Mouse (Mus musculus) brown adipose tissue, adult 24 weeks (tissue): Measurements from ENCODE around the gene Enam. TPM values are rescaled to one million over a fixed set of nuclear protein-coding genes. Genes with fewer than 3 reads are reported as not detected.
"Not testable (repeated sequence)": the region's sequence is repeated elsewhere in the genome, so short reads cannot be mapped to it uniquely, and the experiment has no call there.

Experiments used
- H3K27ac ChIP-seq: fragments of 200-500 bp; replicated peaks from 2 replicates; pipeline ENCODE4 v1.5.1; 2012; ENCODE audit warnings: low read depth, mild to moderate bottlenecking, low read length
- H3K4me1 ChIP-seq: fragments of 200-500 bp; 2 replicates; pipeline ENCODE4 v1.6.1; 2012; ENCODE audit warnings: low read length, mixed read lengths; ENCODE audit not compliant: control insufficient read depth, insufficient read depth, insufficient read length
- H3K4me3 ChIP-seq: fragments of 200-500 bp; 2 replicates; pipeline ENCODE4 v1.5.1; 2012; ENCODE audit warnings: low read depth, mild to moderate bottlenecking, low read length, moderate library complexity; ENCODE audit not compliant: insufficient read depth
- polyA plus RNA-seq: library from polyadenylated mRNA; stranded (reverse); fragments of >200 nt; gene quantifications from 2 replicates; pipeline ENCODE4 v1.2.4, GENCODE M21; 2012; ENCODE audit not compliant: missing spikeins, insufficient read depth, insufficient read length

Enam gene
- polyA plus RNA-seq, 1 experiment: not detected

DNA sequence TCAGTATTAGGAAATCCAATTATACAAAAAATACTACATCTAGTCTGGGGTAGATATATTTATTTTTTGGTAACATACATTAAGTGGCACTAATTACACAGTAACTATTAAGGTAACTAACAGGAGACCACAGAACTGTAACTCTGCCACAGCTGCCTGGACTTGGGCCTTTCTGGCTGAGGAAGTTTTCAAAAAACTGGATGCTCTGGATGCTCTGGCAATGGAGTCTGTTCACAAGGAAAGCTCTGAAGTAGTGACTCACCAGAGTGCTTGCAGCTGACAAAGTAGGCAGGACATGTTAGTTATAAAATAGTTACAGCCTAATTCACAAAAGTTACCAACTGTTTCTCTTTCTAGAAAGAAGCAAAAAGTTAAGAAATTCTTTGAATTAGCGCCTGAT, 56.6 kb downstream of the Enam start:
- H3K27ac ChIP-seq, H3K4me1 ChIP-seq, H3K4me3 ChIP-seq: not testable (repeated sequence)

DNA sequence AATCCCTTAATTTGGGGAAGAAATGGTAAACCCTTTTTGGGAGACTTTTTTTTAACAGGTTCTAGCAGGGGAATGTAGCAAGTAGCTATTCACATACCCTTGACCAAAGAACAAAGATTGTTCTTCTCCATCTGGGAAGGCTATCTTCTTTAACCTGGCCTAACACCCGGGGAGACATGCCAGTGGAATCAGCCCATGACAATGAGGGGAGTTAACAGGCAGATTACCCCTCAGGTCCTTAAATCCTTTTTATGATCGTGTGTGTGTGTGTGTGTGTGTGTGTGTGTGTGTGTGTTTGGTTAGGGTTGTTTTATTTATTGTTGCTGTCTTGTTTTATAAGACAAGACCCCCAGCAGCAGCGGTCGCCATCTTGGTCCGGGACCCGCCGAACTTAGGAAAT, 57.8 kb downstream of the Enam start:
- Histone ChIP-seq H3K4me3 (no peak overlapping the region), H3K27ac (no peak overlapping the region), H3K4me1 (no peaks in the 10 kb centered on the region)

DNA sequence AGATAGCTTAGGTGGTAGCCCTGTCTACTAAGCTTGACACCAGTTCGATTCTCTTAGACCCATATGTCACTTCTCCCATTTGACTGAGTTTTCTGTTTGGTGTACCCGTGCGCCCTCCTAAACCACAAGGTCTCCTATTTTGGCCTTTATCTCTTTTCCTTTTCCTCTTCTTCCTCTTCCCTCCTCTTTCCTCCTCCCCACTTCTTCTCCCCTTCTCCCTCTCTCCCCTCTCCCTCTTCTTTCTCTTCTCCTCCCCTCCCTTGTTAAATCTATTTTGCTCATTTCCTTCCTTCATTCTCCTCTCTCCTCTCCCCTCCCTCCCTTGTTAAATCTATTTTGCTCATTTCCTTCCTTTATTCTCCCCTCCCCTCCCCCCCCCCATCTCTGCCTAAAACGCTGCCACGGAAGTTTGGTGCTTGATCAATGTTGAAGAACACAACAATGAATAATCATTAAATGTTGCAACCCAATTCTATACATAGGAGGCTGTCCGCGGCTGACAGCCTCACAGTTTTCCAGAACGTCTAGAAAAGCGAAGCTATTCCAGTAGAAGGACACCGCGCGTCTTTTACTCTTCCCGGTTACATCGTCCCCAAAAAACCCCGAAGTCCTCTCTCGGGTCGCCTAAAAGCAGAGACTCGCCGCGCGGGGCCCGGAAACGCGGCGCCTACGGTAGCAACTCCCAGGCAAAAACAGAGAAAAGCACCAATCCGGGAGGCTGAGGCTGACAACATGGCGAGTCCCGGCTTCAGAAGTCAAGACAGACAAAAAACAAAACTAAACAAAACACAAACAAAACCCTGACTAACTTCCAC, 65.7 kb downstream of the Enam start:
- Histone ChIP-seq H3K27ac (peak overlapping the region; percentile 99), H3K4me1 (peaks cover 6% of the 10 kb centered on the region; the same call in 1 of the 2 replicates), H3K4me3 (peak overlapping the region; percentile 91)

DNA sequence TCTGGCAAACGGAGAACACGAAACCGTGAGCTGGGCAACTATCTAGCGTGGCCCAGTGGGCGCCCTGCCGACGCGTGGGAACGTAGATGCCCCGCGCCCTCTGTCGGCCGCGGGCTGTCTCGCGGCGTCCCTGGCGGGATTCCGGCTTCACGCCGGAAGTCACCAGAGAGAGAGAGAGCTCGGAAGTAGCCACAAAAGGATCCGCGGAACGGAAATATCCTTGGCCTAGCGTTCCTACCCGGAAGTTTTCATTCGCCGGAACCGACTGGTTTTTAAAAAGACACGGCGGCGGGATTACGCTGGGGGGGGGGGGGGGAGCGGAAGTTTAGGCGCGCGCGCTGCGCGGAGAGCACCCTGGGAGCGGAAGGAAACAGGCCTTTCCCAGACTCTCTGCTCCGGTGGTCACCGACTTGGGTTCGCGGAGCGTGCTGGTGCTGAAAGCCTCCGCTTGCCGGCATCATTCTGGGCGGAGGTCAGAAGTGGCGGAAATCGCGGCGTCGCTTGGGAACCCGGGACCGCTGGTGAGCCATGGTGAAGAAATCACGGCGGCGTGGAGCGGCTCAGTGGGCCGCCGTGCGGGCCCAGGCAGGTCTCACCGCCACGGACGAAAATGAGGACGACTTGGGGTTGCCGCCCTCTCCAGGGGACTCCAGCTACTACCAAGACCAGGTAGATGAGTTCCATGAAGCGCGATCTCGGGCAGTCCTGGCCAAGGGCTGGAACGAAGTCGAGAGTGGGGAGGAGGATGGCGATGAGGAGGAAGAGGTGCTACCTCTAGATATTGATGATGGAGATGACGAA, 66.5 kb downstream of the Enam start, which contains the start of gene Utp3:
Gene Utp3, plus strand, starts transcription at position 377 of the 801 bp plus-strand sequence.
- H3K4me1 ChIP-seq: peaks cover 6% of the 10 kb centered on the region; the same call in 1 of the 2 replicates
- peak within 1 kb of the TSS; percentile 91 for H3K4me3 ChIP-seq
- H3K27ac ChIP-seq: peak within 1 kb of the TSS; percentile 99

Other genes starting within 250 kb of the Enam start
- gene Gm7714, start 219.1 kb upstream of the Enam start, polyA plus RNA-seq: not detected in 2 replicates
- gene Prol1, start 170.7 kb upstream of the Enam start, polyA plus RNA-seq: not detected in 2 replicates
- gene Amtn, start 111.9 kb upstream of the Enam start, polyA plus RNA-seq: not detected in 2 replicates
- not detected in 2 replicates for gene Ambn, start 32.0 kb upstream of the Enam start, polyA plus RNA-seq
- 1.1 and 1.7 TPM in 2 replicates for gene Jchain, start 39.9 kb downstream of the Enam start, polyA plus RNA-seq
- 20.9 and 26.2 TPM in 2 replicates for gene Utp3, start 66.5 kb downstream of the Enam start, polyA plus RNA-seq
- gene Rufy3, start 77.1 kb downstream of the Enam start, polyA plus RNA-seq: 5.1 and 5.3 TPM in 2 replicates
- gene Grsf1, start 188.2 kb downstream of the Enam start, polyA plus RNA-seq: 141 and 153 TPM in 2 replicates
- gene Mob1b, start 232.9 kb downstream of the Enam start, polyA plus RNA-seq: 13.9 and 26.0 TPM in 2 replicates